Mouse (Mus musculus) lung, postnatal 0 days (tissue): Measurements from ENCODE around the gene Fbn1. TPM values are rescaled to one million over a fixed set of nuclear protein-coding genes. Genes with fewer than 3 reads are reported as not detected.

Experiments used
- ATAC-seq: fragments of 200-750 bp; cut with Nextera tagmentation; 2 replicates; pipeline ENCODE4 v1.8.0; 2017; ENCODE audit warnings: moderate library complexity
- DNase-seq: peaks from one replicate; pipeline ENCODE4 v3.0.0-alpha.2; 2016; ENCODE audit warnings: low spot score
- H3K27ac ChIP-seq: fragments of 300-500 bp; sonication (generic); 2 replicates; pipeline ENCODE4 v1.5.1; 2014; ENCODE audit warnings: antibody characterized with exemption, mild to moderate bottlenecking, low read length, mixed read lengths
- H3K27me3 ChIP-seq: fragments of 300-500 bp; sonication (generic); replicated peaks from 2 replicates; pipeline ENCODE4 v1.6.1; 2014; ENCODE audit warnings: low read length, mixed read lengths; ENCODE audit not compliant: insufficient read depth
- H3K36me3 ChIP-seq: fragments of 300-500 bp; sonication (generic); 2 replicates; pipeline ENCODE4 v1.6.1; 2014; ENCODE audit warnings: low read length, mixed read lengths; ENCODE audit not compliant: insufficient read depth
- H3K4me1 ChIP-seq: fragments of 300-500 bp; sonication (generic); 2 replicates; pipeline ENCODE4 v1.6.1; 2014; ENCODE audit warnings: antibody characterized with exemption, low read depth, low read length, mixed read lengths; ENCODE audit not compliant: insufficient read depth
- H3K4me2 ChIP-seq: fragments of 300-500 bp; sonication (generic); replicated peaks from 2 replicates; pipeline ENCODE4 v1.6.1; 2014; ENCODE audit warnings: low read depth, mild to moderate bottlenecking, low read length, moderate library complexity, mixed read lengths
- H3K4me3 ChIP-seq: fragments of 300-500 bp; sonication (generic); 2 replicates; pipeline ENCODE4 v1.5.1; 2014; ENCODE audit warnings: low read depth, low read length
- H3K9ac ChIP-seq: fragments of 300-500 bp; sonication (generic); replicated peaks from 2 replicates; pipeline ENCODE4 v1.6.1; 2014; ENCODE audit warnings: low read depth, mild to moderate bottlenecking
- H3K9me3 ChIP-seq: fragments of 300-500 bp; sonication (generic); 2 replicates; pipeline ENCODE4 v1.6.1; 2016; ENCODE audit warnings: low read length, mixed read lengths
- CTCF ChIP-seq: IDR thresholded peaks from 2 replicates; pipeline ENCODE4 v1.5.1; 2016; ENCODE audit warnings: antibody characterized with exemption, mild to moderate bottlenecking
- EP300 ChIP-seq: IDR thresholded peaks from 2 replicates; pipeline ENCODE4 v1.6.1; 2016; ENCODE audit warnings: antibody characterized with exemption, mild to moderate bottlenecking, control low read depth
- WGBS: fragments of 180-500 bp; shearing (Covaris S2); extraction: QIAGEN DNeasy Blood & Tissue Kit; methylation state at CpG from one replicate; pipeline ENCODE4 v1.1.7; 2014; 5-methylcytosine and 5-hydroxymethylcytosine counted together
- polyA plus RNA-seq: library from polyadenylated mRNA; unstranded; fragments of >200 nt; fragmentation: Nextera tagmentation; extraction: Ambion mirVana; gene quantifications from 2 replicates; pipeline ENCODE4 v1.2.1, GENCODE M21; 2015

Fbn1 gene
- polyA plus RNA-seq, 1 experiment from 2014 or later: 23.6 TPM

GRCm38 (mm10) chr2:125340381-125340780 is 167.4 kb downstream of the Fbn1 start:
- DNase-seq: no peak
- TF ChIP-seq EP300 (no peak), CTCF (no peak)
- no peaks in the 10 kb centered on the region for H3K27me3 ChIP-seq
- H3K9me3 ChIP-seq: no peaks in the 10 kb centered on the region
- no peak overlapping the region for H3K4me3 ChIP-seq
- H3K36me3 ChIP-seq: no peaks in the 10 kb centered on the region
- WGBS: 84% methylated on average over 5 of the region's 5 CpGs
- ATAC-seq: no peak
- H3K4me1 ChIP-seq: no peaks in the 10 kb centered on the region
- H3K4me2 ChIP-seq: no peak overlapping the region
- H3K9ac ChIP-seq: no peak overlapping the region
- H3K27ac ChIP-seq: no peak overlapping the region

GRCm38 (mm10) chr2:125337239-125337638 is 170.6 kb downstream of the Fbn1 start:
- no peak overlapping the region for H3K9ac ChIP-seq

DNA sequence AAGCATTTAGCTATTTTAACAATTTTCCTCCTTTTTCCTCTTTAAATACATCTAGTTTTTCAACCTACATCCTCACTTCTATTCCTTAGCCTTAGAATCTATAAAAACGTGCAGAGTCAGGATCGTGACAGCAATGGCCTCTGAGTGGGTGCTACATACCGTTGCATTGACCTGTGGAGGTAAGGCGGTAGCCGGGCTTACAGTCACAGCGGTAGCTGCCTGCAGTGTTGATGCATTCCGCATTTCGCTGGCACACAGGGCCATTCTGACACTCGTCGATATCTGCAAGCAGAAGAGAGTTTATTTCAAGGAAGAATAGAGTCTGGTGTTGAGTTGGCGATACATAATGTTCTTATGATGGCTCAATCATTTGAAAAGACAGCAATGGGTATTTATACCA is 172.6 kb downstream of the Fbn1 start:
- no peaks in the 10 kb centered on the region for H3K9me3 ChIP-seq
- no peak overlapping the region for H3K27ac ChIP-seq
- H3K27me3 ChIP-seq: no peaks in the 10 kb centered on the region
- no peak overlapping the region for H3K9ac ChIP-seq
- DNase-seq (no peak), ATAC-seq (no peak)
- 91% methylated on average over 11 of the region's 11 CpGs for WGBS
- H3K4me3 ChIP-seq: no peak overlapping the region
- no peak for TF ChIP-seq EP300
- TF ChIP-seq CTCF: no peak
- no peaks in the 10 kb centered on the region for H3K36me3 ChIP-seq
- H3K4me1 ChIP-seq: no peaks in the 10 kb centered on the region
- H3K4me2 ChIP-seq: no peak overlapping the region

More at GRCm38 (mm10) chr2:125337239-125337638, 170.6 kb downstream of the Fbn1 start:
- DNase-seq (no peak), ATAC-seq (no peak)
- WGBS: 59% methylated on average over 3 of the region's 3 CpGs
- no peak for TF ChIP-seq EP300
- no peak for TF ChIP-seq CTCF
- no peaks in the 10 kb centered on the region for H3K9me3 ChIP-seq
- H3K4me2 ChIP-seq: no peak overlapping the region
- H3K27ac ChIP-seq: no peak overlapping the region
- H3K4me1 ChIP-seq: no peaks in the 10 kb centered on the region
- H3K36me3 ChIP-seq: no peaks in the 10 kb centered on the region
- no peak overlapping the region for H3K4me3 ChIP-seq
- H3K27me3 ChIP-seq: no peaks in the 10 kb centered on the region

DNA sequence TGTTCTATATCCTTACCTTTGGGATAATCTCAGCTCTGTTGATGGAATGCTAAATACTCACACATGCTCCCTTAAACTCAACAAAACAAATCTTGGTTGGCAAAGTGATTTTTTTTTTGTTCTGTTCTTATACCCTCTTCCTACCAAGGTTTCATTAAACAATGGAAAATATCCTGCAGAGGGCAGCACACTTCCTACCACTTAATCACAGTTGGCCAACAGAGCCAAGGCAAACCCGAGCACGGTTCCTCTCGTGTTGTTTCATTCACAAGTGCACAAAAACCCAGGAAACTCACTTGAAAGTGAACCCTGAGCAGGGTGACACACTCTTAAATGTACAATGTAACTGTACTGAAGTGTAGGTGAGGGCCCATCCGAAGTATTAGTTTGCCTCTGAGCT is 173.6 kb downstream of the Fbn1 start:
- Histone ChIP-seq H3K4me2 (no peak overlapping the region), H3K4me3 (no peak overlapping the region), H3K9ac (no peak overlapping the region), H3K9me3 (no peaks in the 10 kb centered on the region), H3K4me1 (no peaks in the 10 kb centered on the region), H3K36me3 (no peaks in the 10 kb centered on the region), H3K27me3 (no peaks in the 10 kb centered on the region), H3K27ac (no peak overlapping the region)
- ATAC-seq (peak; percentile 17; the same call in 1 of the 2 replicates), DNase-seq (peak; percentile 71)
- WGBS: 29% methylated on average over 4 of the region's 4 CpGs
- peak; percentile 66 for TF ChIP-seq CTCF
- TF ChIP-seq EP300: no peak

GRCm38 (mm10) chr2:125331581-125331980 is 176.2 kb downstream of the Fbn1 start:
- H3K4me3 ChIP-seq: no peak overlapping the region
- H3K9me3 ChIP-seq: no peaks in the 10 kb centered on the region
- H3K27ac ChIP-seq: no peak overlapping the region
- no peaks in the 10 kb centered on the region for H3K27me3 ChIP-seq
- no peak for ATAC-seq
- no peaks in the 10 kb centered on the region for H3K36me3 ChIP-seq
- DNase-seq: no peak
- H3K9ac ChIP-seq: no peak overlapping the region
- H3K4me2 ChIP-seq: no peak overlapping the region
- H3K4me1 ChIP-seq: no peaks in the 10 kb centered on the region
- TF ChIP-seq EP300: no peak
- no peak for TF ChIP-seq CTCF
- WGBS: 86% methylated on average over 7 of the region's 7 CpGs

DNA sequence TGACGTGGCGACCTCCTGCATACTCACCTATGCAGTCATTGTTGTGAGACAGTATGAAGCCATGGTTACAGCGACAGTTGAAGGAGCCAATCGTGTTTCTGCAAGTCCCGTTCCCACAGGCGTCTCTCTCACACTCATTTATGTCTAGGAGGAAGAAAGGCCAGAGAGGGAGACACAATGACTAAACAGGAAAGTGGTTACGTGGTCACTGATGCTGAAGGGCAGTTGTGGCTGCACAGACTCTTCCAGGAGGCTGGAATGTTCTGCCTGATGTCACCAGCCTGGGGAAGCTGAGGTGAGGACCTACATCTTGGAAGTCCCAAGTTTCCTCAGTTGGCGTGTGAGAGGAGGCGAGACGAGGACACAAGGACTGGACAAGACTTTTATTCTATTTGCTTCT is 177.3 kb downstream of the Fbn1 start:
- Histone ChIP-seq H3K36me3 (no peaks in the 10 kb centered on the region), H3K4me1 (no peaks in the 10 kb centered on the region), H3K27me3 (no peaks in the 10 kb centered on the region), H3K4me3 (no peak overlapping the region), H3K4me2 (no peak overlapping the region), H3K27ac (no peak overlapping the region), H3K9ac (no peak overlapping the region), H3K9me3 (no peaks in the 10 kb centered on the region)
- no peak for TF ChIP-seq EP300
- no peak for TF ChIP-seq CTCF
- WGBS: 87% methylated on average over 10 of the region's 10 CpGs
- no peak for DNase-seq
- ATAC-seq: no peak

- no peaks in the 10 kb centered on the region for H3K27me3 ChIP-seq
- 70% methylated on average over 7 of the region's 7 CpGs for WGBS
- H3K36me3 ChIP-seq: no peaks in the 10 kb centered on the region
- H3K9ac ChIP-seq: no peak overlapping the region
- H3K4me1 ChIP-seq: no peaks in the 10 kb centered on the region
- H3K4me3 ChIP-seq: no peak overlapping the region
- DNase-seq (no peak), ATAC-seq (no peak)
- H3K4me2 ChIP-seq: no peak overlapping the region
- TF ChIP-seq CTCF: no peak
- no peak for TF ChIP-seq EP300
- H3K27ac ChIP-seq: no peak overlapping the region
- no peaks in the 10 kb centered on the region for H3K9me3 ChIP-seq
These were observed 182.5 kb downstream of the Fbn1 start for GRCm38 (mm10) chr2:125325125-125325855.
